Mouse (Mus musculus) urinary bladder, postnatal 36 days (tissue): Measurements from ENCODE around the gene Ltb4r2.

Source experiments
- DNase-seq, 2 experiments: peaks; one replicate each; pipeline ENCODE4 v3.0.0; 2022; ENCODE audit warnings: low spot score in 2 of 2, mixed read lengths in 1 of 2

Ltb4r2 gene

GRCm38 (mm10) chr14:55737086-55737687, 24.0 kb upstream of the Ltb4r2 start:
- no peak for DNase-seq

GRCm38 (mm10) chr14:55743711-55744110, 17.5 kb upstream of the Ltb4r2 start:
- DNase-seq = peak; percentile 84 to 88

DNA sequence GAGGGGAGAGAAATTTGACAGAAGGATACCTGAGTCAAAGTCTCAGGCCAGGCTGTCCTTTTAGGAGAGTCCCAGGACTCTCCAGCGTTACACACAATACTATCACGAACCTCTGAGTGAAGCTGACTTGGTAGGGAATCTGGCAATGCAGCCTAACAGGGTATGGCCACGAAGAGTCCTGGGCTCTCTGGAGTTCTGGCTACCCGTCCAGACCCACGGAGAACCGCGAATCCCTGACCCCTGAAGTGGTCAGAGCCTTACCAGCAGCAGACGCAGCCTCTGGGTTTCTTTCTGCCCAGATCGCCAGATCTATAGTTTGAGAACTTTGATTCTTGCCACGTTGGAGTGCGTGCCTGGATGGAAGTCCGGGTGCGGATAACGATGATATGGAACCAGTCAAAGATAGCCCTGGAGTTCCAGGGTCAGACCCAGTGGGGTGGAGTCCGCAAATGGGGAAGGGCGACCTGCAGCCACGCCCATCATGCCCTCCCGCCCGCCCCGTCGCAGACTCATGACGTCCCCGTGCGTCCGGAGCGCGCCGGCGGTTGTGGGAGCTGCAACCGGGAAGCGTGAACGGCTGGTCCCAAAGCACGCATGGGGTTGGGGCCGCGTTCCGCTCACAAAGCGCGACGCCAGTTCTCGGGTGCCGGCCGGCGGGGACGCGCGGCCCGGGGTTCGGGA, 15.9 kb upstream of the Ltb4r2 start, which contains the start of the genes Dhrs1 and Nop9:
Gene Dhrs1 (minus strand): TSS at position 511 of the 681 bp plus-strand sequence.
Gene Nop9 (plus strand): TSS at position 514 of the 681 bp plus-strand sequence.
- DNase-seq = peak; percentile 83 to 89

GRCm38 (mm10) chr14:55745861-55746237, 15.4 kb upstream of the Ltb4r2 start:
- DNase-seq = no peak

GRCm38 (mm10) chr14:55747051-55747847, 14.0 kb upstream of the Ltb4r2 start:
- no peak for DNase-seq

GRCm38 (mm10) chr14:55757566-55757965, 3.7 kb upstream of the Ltb4r2 start:
- DNase-seq = no peak

DNA sequence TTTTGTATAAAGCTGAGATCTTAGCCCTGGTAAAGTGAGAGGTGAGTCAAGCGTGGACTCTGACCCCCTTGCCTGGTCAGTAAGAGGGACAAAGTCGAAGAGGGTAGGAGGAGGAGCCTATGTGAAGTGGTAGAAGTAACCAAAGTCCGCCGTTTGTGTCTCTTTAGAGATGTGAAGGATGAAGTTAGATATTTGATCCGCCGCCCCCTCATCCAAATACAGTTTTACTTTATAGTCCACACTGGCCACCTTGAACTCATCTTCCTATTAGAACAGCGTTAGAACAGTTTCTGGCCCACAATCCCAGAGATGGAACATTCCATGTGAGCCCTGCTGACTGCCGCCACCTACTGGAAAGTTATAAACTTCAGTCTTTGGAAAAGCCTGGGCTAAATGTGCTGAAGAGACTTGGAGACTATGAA, 2.9 kb upstream of the Ltb4r2 start, which contains the start of gene Cideb:
Gene Cideb (minus strand): TSS at position 96 of the 422 bp plus-strand sequence.
- no peak for DNase-seq

GRCm38 (mm10) chr14:55760156-55760555, 1.1 kb upstream of the Ltb4r2 start:
- peak; percentile 79 to 82 for DNase-seq

DNA sequence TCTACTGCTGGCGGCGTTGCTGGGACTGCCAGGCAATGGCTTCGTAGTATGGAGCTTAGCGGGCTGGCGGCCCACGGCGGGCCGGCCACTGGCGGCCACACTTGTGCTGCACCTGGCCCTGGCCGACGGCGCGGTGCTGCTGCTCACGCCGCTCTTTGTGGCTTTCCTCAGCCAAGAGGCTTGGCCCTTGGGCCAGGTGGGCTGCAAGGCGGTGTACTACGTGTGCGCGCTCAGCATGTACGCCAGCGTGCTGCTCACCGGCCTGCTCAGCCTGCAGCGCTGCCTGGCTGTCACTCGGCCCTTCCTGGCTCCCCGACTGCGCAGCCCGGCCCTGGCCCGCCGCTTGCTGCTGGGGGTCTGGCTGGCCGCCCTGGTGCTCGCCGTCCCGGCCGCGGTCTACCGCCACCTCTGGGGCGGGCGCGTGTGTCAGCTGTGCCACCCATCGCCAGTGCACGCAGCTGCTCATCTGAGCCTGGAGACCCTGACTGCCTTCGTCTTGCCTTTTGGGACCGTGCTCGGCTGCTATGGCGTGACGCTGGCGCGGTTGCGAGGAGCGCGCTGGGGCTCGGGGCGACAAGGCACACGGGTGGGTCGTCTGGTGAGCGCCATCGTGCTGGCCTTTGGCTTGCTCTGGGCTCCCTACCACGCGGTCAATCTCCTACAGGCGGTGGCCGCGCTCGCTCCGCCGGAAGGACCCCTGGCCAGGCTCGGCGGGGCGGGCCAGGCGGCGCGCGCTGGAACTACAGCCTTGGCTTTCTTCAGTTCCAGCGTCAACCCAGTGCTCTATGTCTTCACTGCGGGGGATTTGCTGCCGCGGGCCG, 983 bp downstream of the Ltb4r2 start:
- DNase-seq = no peak

- no peak for DNase-seq
Observed at GRCm38 (mm10) chr14:55763166-55763565, 1.9 kb downstream of the Ltb4r2 start.

GRCm38 (mm10) chr14:55765696-55766095, 4.5 kb downstream of the Ltb4r2 start, which contains the start of gene Ltb4r1:
Gene Ltb4r1 (plus strand): TSS chr14:55765962.
- no peak for DNase-seq

DNA sequence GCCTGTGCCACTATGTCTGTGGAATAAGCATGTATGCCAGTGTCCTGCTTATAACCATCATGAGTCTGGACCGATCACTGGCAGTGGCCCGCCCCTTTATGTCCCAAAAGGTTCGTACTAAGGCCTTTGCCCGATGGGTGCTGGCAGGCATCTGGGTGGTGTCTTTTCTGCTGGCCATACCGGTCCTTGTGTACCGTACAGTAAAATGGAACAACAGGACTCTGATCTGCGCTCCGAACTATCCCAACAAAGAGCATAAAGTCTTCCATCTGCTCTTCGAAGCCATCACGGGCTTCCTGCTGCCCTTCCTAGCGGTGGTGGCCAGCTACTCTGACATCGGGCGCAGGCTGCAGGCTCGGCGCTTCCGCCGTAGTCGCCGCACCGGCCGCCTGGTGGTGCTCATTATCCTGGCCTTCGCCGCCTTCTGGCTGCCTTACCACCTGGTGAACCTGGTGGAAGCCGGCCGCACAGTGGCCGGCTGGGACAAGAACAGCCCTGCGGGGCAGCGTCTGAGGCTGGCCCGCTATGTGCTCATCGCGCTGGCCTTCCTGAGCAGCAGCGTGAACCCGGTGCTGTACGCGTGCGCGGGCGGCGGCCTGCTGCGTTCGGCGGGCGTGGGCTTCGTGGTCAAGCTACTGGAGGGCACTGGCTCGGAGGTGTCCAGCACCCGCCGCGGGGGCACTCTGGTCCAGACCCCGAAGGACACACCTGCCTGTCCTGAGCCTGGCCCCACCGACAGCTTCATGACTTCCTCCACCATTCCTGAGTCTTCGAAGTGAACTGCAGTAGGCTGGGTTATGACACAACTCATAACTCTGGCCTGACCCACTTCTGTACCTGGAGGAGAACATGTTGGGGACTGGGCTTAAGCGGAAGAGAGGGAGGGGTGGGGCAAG, 6.5 kb downstream of the Ltb4r2 start:
- peak; percentile 45 to 70 for DNase-seq

GRCm38 (mm10) chr14:55768555-55768954, 7.3 kb downstream of the Ltb4r2 start:
- no peak for DNase-seq

GRCm38 (mm10) chr14:55769087-55769703, 8.0 kb downstream of the Ltb4r2 start:
- no peak for DNase-seq

GRCm38 (mm10) chr14:55776711-55777110, 15.5 kb downstream of the Ltb4r2 start:
- DNase-seq = no peak

- DNase-seq = no peak
Observed at GRCm38 (mm10) chr14:55777176-55777575, 15.9 kb downstream of the Ltb4r2 start.

- DNase-seq = no peak
Observed at GRCm38 (mm10) chr14:55777806-55778205, 16.6 kb downstream of the Ltb4r2 start.

- peak in 1 of 2 experiments; percentile 1 for DNase-seq
Observed at GRCm38 (mm10) chr14:55778686-55779085, 17.5 kb downstream of the Ltb4r2 start.

GRCm38 (mm10) chr14:55779656-55780055, 18.4 kb downstream of the Ltb4r2 start:
- peak in 1 of 2 experiments; percentile 0 for DNase-seq

- peak in 1 of 2 experiments; percentile 1 for DNase-seq
Observed at GRCm38 (mm10) chr14:55780736-55781135, 19.5 kb downstream of the Ltb4r2 start.
